Mouse (Mus musculus): ENCODE measurements at regions not wholly inside any gene's neighbourhood (a gene's known extent, or its start where the extent isn't known, plus 50 kb on each side); places are given as distances from the start of the nearest gene placed in this dataset.

DNA sequence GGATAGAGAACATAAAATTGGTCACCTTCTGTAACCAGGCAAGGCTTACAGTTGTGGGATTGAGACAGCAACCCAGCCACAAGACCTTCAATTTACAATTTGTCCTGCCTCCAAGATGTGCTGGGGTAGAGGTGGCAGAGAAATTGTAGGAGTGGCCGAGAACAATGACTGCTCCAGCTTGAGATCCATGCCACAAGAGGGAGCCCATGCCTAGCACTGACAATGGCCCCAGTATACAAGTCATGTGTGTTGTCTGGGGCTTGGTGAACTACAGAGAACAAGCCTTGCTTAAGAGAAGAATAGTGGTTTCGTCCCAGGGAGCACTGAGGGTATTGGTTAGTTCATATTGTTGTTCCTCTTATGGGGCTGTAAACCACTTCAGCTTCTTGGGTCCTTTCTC lies 146.6 kb upstream of the Sel1l start:
- peak; percentile 31 for DNase-seq (ENCODE audit: low read depth, low spot score)

DNA sequence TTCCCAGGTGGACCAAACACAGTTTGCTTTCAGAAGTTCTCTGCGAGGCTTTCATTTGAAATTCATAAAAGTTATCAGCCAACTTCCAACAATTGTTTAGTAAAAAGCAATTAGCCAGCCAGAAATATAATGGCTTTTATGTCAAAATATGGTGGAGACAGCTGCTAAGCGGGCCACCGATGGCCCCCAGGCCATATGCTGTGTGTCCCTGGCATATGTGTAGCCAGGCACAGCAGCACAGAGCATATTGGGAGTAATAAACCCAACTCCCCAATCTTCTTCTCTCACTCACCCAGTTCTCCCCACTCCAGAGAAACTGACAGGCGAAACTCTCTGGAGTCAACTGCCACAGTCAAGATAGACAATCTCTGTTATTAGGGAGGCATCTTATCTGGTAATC lies 137.5 kb upstream of the Sel1l start:
- no peak for DNase-seq (ENCODE audit: low read depth, low spot score)

DNA sequence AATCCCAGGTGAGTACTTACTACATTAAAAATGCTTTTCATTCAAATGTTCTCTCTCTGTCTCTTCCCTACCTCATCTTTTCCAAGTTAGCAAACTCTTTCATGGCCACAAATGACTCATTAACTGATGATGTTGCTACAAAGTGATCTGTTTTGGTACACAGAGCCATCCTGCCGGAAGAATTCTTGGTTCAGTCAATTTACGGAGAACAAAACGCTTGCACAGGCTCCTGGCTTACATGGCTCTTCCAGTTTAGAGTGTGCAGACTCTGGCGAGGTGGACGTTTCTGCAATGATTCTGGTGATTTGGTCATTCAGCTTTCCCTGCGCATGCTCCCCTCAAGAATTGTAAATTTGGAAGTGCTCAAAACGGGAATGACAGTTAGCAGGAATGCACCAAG lies 131.4 kb upstream of the Sel1l start:
- no peak for DNase-seq (ENCODE audit: low read depth, low spot score)

DNA sequence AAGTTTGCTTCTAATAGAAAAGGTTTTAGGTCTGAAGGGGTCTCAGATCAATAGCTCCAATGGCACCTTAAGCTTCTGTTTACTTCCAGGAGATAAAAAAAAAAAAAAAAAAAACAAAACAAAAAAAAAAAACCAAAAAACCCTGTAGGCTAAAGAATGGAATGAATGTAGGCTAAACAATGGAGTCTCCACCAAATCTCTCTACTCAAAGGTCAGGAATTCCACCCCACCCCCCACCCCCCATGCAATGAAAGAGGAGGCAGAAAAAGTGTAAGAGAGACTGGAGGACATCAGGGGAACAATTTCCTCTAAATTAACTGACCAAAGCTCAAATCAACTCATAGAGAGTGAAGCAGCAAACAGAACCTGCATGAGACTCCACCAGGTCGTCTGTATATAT lies 122.1 kb upstream of the Sel1l start:
- peak; percentile 45 for DNase-seq (ENCODE audit: low read depth, low spot score)

DNA sequence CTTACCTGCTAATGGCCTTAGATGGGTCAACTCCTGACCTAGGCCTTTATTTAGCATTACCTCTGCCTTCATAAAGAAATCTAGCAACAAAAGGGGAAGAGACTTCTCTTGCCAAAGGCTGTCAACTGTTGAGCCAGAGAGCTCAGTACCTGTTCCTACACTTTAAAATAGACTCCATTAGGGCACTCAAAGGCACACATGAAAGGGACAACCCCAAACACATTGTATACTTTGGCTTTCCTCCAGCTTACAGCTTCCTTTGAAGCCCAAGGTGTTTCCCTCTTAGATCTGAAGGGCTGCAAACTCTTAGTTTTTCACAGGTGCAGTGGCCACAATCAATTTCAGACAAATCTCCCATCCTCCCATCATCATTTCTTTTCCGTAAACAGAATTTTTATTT lies 117.0 kb upstream of the Sel1l start:
- DNase-seq (ENCODE audit: low read depth, low spot score), result no peak

DNA sequence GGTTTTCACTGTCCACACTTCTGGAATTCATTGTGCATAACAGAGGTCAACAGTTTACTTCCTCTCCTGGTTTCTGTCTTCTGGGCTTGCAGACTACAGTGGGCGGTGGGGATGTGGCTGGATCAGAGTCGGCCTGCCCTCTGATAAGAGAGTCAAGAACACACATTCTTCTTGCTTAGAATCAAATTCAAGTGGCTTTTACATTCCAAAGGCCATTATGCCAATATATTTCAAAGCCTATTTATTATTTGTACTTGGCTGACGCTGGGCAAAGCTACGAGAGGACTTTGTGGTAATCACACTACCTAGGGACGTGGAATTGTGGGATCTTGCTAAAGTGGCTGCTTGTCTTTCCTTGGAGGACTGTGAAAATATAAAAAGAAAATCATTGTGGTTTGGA lies 114.3 kb upstream of the Sel1l start:
- DNase-seq (ENCODE audit: low read depth, low spot score), result no peak

DNA sequence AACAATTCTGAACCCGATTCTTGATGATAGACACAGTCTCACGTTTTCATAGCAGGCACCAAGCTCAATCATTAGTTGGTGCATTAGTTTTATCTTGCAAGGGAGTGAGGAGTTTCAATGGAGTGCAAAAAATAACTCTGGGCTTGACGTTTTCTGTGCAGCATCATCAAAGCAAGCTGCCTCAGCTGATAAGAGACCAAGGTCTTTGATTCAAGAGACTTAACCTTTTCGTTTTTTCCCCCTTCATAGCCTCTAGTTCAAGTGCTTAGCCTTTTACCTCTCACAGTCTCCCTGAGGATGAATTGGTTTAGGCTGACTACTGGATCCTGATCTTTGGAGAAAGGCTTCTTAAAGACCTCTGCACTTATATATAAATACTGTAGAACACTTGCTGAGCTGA lies 109.1 kb upstream of the Sel1l start:
- DNase-seq (ENCODE audit: low read depth, low spot score), result no peak

DNA sequence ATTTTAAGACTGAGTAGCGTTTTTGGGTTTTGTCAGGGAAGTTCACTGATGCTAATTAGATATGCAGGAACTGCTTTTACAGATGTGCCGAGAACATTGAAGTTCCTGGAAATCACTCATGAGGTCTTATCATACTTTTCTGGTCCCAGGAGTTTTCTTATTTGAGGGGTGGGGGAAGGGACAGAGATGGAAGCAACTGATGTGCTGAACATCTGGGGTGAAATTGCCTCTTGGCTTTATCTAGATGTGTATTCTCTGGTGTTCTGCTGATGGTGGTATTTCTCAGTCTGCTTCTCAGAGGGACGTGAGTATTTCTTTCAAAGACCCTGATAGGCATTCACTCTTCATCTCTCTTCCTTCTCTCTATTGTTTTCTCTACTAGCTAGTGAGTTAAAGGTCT lies 107.5 kb upstream of the Sel1l start:
- no peak for DNase-seq (ENCODE audit: low read depth, low spot score)

DNA sequence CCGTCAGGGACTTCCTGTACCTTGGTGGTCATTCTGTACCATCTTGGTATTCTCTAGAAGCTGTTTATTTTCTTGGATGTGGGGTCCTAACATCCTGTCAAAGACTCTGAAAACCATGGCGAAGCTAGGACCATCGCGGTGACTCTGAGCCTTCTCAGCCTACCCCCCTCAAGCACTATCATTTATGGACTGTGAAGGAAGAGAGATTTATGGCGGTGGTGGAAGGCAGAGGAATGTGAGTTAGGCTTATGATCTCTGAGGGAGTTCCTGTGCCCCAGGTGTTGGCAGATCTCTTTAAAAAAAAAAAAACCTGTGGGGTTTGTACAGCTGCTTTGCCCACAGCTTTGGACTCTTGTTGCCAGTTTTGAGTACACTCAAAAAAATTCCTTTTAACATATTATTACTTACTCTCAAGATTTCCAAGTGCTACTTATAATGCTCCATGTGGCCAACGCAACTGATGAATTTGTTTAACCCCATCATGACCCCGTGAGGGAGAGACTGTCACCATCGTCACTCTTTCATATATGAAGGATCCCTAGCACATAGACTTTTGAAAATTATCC lies 99.7 kb upstream of the Sel1l start:
- no peak for DNase-seq (ENCODE audit: low read depth, low spot score)

DNA sequence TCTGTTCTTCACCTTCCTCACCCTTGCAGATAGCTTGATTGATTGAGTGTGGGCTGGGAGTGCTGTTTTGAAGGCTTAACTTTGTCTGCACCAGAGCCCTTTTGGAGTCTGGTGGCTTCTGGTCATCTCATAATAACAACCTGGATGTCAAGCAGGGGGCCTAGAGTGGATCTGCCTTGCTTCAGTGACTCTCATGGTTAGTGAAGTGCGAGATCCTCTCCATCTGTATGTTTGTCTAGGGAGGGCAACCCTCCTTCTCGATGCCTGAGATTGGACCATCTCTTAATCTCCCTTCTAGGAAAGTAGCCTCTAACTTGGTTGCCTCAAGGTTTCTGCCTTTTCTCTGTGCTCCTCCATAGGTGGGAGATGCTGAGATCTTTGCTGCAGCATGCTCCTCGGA lies 99.0 kb upstream of the Sel1l start:
- DNase-seq (ENCODE audit: low read depth, low spot score), result no peak

DNA sequence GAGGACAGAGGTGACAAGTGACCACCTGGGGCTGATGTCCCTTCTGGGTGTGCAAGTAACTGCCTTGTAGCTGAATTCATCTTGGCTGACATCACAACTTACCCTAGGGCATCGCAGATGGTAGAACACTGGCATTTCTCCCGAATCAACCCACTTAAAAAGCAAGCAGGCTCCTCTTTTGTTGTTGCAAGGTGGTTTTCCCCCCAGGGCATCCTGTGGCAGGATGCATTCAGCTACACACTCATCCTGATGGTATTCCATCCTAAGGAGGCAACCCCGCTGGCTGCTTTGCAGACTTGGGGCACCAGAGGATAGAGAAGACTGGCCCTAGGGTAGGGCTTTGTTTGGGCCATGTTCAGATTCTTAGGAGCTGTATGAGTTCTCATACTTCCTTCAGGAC lies 97.6 kb upstream of the Sel1l start:
- peak; percentile 3 for DNase-seq (ENCODE audit: low read depth, low spot score)

DNA sequence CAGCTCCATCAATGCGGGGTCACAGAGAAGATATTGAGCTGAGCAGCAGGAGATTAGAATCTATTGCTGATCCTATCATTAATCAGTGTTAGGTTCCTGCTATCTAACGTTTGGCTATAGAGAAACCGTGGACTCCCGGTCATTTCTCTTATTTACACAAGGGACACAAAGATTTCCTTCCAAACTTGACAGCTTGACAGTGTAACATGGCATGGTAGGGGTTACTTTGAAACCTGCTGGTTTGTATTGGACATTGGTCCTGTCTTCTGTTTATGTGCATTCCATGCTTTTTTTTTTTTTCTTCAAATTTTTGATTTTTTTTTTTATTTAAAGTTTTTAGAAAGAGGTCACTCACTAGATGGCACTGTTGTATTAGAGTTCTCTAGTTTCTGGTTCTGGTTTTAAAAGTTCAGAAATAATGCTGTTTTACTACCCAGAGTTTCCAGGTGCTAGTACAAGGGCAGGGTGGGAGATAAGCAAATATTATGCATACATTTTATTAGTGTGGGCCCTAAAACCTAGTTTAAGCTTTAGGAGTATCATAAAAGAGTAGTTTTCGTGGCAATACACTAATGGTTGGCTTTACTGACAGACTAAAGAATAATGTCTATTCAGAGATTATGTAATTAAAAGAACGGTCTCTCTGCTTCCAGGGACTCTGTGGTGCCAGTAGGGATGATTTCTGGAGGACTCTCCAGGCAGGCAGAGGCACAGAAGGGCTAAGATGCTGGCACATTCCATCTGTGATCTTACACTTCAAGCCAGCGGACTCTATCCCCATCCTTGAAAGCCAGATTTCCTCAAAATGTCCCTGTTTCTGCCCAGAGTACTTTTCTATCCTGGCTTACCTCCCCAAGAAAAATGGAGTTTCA lies 83.8 kb upstream of the Sel1l start:
- no peak for DNase-seq (ENCODE audit: low read depth, low spot score)

DNA sequence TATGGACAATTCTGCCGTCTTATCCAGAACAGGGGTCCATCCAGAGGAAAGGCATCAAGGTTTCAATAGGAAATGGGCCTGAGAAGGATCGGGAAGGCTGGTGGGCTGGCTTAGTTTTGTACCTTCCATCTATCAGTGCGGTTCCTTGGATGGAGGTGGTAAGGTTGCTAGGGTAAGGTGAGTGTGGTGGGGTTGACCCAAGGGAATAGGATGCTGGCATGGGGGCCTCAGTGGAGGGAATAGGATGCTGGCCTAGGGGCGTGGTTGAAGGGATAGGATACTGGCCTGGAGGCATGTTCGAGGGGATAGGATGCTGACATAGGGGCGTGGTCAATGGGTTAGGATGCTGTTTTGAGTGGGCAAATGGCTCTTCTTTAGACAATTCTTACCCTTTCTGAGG lies 82.6 kb upstream of the Sel1l start:
- no peak for DNase-seq (ENCODE audit: low read depth, low spot score)

DNA sequence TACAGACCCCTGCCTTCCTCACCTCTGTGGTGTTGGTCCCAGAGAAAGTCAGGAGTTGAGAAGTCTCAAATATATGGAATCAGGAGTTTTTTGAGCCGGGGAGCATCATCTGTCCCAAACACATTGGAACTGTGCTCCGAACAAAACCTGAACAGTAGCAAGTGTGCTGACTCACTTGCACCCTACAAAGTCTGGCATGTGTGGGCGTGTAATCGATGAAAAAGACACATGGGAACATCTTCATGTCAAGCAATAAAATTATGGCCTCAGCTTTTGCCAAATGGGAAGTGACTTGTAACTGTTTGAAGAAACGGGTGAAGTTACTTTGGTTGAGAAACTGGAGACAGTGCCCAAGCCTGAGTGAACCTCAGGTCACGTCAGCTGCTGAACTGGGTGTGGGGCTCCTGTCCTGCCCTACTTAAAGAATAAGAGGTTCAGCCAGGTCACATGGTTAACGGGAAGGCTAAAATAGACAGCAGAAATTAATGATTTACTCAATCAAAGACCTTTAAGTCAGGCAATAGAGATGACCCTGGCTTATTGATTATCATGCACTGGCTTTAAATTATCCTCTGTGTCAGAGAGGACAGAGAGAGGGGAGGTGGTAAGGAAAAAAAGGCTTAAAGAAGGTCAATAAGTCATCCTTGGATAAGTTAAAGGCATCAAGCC lies 80.6 kb upstream of the Sel1l start:
- DNase-seq (ENCODE audit: low read depth, low spot score), result no peak

DNA sequence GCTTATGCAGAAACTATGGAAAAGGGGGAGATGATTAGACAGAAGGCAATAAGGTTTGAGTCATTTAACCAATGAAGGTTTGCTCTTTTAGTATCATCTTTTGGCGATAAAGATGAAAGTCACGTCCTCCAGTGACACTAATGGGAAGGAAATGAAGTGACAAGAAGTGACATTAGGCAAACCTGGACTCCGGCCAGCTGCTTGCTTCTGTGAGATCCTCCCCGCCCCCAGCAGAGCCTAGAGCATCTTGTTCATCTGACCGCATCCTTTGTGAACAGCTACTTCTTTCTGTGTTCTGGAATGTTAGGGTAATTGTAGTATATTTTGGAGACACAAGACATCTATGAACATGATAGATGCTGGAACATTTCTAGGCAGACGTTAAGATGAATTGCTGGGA lies 78.6 kb upstream of the Sel1l start:
- DNase-seq (ENCODE audit: low read depth, low spot score), result no peak

DNA sequence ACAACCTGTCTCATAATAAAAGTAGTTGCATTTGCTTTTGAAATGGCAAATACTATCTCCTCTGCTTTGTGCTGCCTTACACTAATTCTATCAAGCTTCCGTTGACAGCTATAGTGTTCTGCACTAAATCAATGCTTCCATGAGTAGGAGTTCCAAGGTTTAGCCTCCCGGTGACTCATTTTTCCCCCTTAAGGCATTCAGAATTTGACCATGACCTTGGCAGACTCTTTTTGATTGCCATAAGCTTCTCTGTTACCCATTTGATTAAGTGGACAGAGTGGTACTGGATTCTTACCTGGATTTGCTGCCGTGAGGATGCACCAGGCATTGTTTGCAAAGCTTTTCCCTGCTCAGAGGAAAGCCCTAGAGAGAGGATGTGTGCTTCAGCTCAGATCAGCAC lies 66.5 kb upstream of the Sel1l start:
- no peak for DNase-seq (ENCODE audit: low read depth, low spot score)

DNA sequence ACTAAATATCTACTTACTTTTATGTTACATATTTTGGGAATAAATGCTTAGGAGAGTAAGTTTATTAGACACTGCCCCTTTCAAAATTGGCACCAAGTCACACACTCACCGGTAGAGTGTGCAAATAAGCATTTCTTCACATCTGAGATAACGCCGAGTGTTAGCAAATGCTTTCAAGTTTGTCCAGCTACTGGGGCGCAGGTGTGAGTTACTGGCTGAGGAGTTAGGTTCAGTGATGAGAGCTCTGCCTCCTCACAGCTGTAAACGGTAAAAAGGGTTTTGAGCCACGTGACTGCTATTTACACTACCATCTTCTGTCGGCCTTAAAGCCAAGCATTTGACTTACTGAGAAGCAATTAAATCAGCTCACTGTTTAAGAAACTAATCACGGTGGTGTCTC lies 61.6 kb upstream of the Sel1l start:
- no peak for DNase-seq (ENCODE audit: low read depth, low spot score)

Measured in ZHBTc4 (cell line).